Comparison of ENCODE assay signal across 22 mouse cellular contexts in genomic region chr14:10941647-10942046, GRCm38 (mm10).
"Had no signal": no experiment of that assay in that cellular context is flagged by ENCODE, and none has a peak within 500 bp of the region (broad histone marks: within the 10 kb centered on the region; RNA-seq: fewer than 3 reads in every experiment).

No protein-coding gene starts in this region.

- H3K27ac ChIP-seq: heart, embryonic 13.5 days; heart, embryonic 15.5 days; hindbrain, embryonic 13.5 days; hindbrain, embryonic 15.5 days; hindbrain, postnatal 0 days; limb, embryonic 13.5 days; limb, embryonic 15.5 days; liver, embryonic 12.5 days; liver, embryonic 14.5 days had no signal

- DNase-seq: gastrocnemius, postnatal 14 days; gastrocnemius, postnatal 36 days; heart, adult 18-20 months; heart, postnatal 14 days; heart, postnatal 36 days; kidney, adult 18-20 months; kidney, adult 8-10 months; kidney, postnatal 10 days; kidney, postnatal 25 days; layer of hippocampus, adult 9-11 months; layer of hippocampus, postnatal 36 days; left cerebral cortex, postnatal 4 days had no signal

- H3K36me3 ChIP-seq: heart, embryonic 13.5 days; heart, embryonic 15.5 days; hindbrain, embryonic 13.5 days; hindbrain, embryonic 15.5 days; limb, embryonic 13.5 days; limb, embryonic 15.5 days; liver, embryonic 12.5 days had no signal

- H3K9me3 ChIP-seq: heart, embryonic 13.5 days; heart, embryonic 15.5 days; hindbrain, embryonic 13.5 days; hindbrain, embryonic 15.5 days; limb, embryonic 13.5 days; limb, embryonic 15.5 days; liver, embryonic 12.5 days had no signal

- H3K4me3 ChIP-seq: heart, embryonic 13.5 days; heart, embryonic 15.5 days; hindbrain, embryonic 13.5 days; hindbrain, embryonic 15.5 days; limb, embryonic 13.5 days; limb, embryonic 15.5 days; liver, embryonic 12.5 days had no signal

- ATAC-seq: hindbrain, postnatal 0 days; liver, embryonic 12.5 days had no signal

- H3K4me2 ChIP-seq: heart, embryonic 11.5 days; heart, embryonic 13.5 days; heart, embryonic 15.5 days; hindbrain, embryonic 13.5 days; hindbrain, embryonic 15.5 days; limb, embryonic 13.5 days; limb, embryonic 15.5 days; liver, embryonic 12.5 days had no signal

- H3K9ac ChIP-seq: heart, embryonic 13.5 days; heart, embryonic 15.5 days; hindbrain, embryonic 13.5 days; hindbrain, embryonic 15.5 days; limb, embryonic 13.5 days; limb, embryonic 15.5 days; liver, embryonic 12.5 days; liver, embryonic 14.5 days had no signal

- H3K4me1 ChIP-seq: heart, embryonic 13.5 days; heart, embryonic 15.5 days; hindbrain, embryonic 13.5 days; hindbrain, embryonic 15.5 days; limb, embryonic 13.5 days; limb, embryonic 15.5 days; liver, embryonic 12.5 days had no signal

- H3K27me3 ChIP-seq: heart, embryonic 13.5 days; heart, embryonic 15.5 days; hindbrain, embryonic 13.5 days; hindbrain, embryonic 15.5 days; limb, embryonic 13.5 days; limb, embryonic 15.5 days; liver, embryonic 12.5 days had no signal
